Mouse (Mus musculus) embryonic facial prominence, embryonic 11.5 days (tissue): ENCODE measurements around the gene Camta1. TPM values are rescaled to one million over a fixed set of nuclear protein-coding genes. Genes with fewer than 3 reads are reported as not detected.

ENCODE experiments used
- ATAC-seq: fragments of 200-750 bp; cut with Nextera tagmentation; replicated peaks from 2 replicates; pipeline ENCODE4 v1.8.0; 2017; ENCODE audit warnings: low read depth; ENCODE audit not compliant: insufficient number of reproducible peaks, low FRiP score, low TSS enrichment
- DNase-seq: peaks from one replicate; pipeline ENCODE4 v3.0.0-alpha.2; 2015; ENCODE audit warnings: low spot score
- H3K27ac ChIP-seq: fragments of 300-500 bp; sonication (generic); replicated peaks from 2 replicates; pipeline ENCODE4 v1.5.1; 2014; ENCODE audit warnings: mild to moderate bottlenecking, low read depth, low read length, control low read depth
- H3K27me3 ChIP-seq: fragments of 300-500 bp; sonication (generic); 2 replicates; pipeline ENCODE4 v1.6.1; 2014; ENCODE audit warnings: mild to moderate bottlenecking, low read length, moderate library complexity, mixed read lengths; ENCODE audit not compliant: control insufficient read depth, insufficient read depth
- H3K36me3 ChIP-seq: fragments of 300-500 bp; sonication (generic); replicated peaks from 2 replicates; pipeline ENCODE4 v1.6.1; 2014; ENCODE audit warnings: low read depth, mild to moderate bottlenecking, low read length, moderate library complexity, mixed read lengths; ENCODE audit not compliant: control insufficient read depth, insufficient read depth
- H3K4me1 ChIP-seq: fragments of 300-500 bp; sonication (generic); 2 replicates; pipeline ENCODE4 v1.6.1; 2014; ENCODE audit warnings: low read length, mixed read lengths; ENCODE audit not compliant: control insufficient read depth, insufficient read depth
- H3K4me2 ChIP-seq: fragments of 300-500 bp; sonication (generic); 2 replicates; pipeline ENCODE4 v1.6.1; 2014; ENCODE audit warnings: low read depth, mild to moderate bottlenecking, control low read depth, low read length, moderate library complexity
- H3K4me3 ChIP-seq: fragments of 300-500 bp; sonication (generic); 2 replicates; pipeline ENCODE4 v1.5.1; 2014; ENCODE audit warnings: low read depth, low read length, control low read depth
- H3K9ac ChIP-seq: fragments of 300-500 bp; sonication (generic); replicated peaks from 2 replicates; pipeline ENCODE4 v1.6.1; 2014; ENCODE audit warnings: mild to moderate bottlenecking, control low read depth, low read length
- H3K9me3 ChIP-seq: fragments of 300-500 bp; sonication (generic); replicated peaks from 2 replicates; pipeline ENCODE4 v1.6.1; 2016; ENCODE audit warnings: mild to moderate bottlenecking, low read length, inconsistent platforms, mixed read lengths; ENCODE audit not compliant: control insufficient read depth
- WGBS: fragments of 180-500 bp; shearing (Covaris S2); extraction: QIAGEN DNeasy Blood & Tissue Kit; methylation state at CpG from one replicate; pipeline ENCODE4 v1.1.7; 2014; 5-methylcytosine and 5-hydroxymethylcytosine counted together
- polyA plus RNA-seq: library from polyadenylated mRNA; unstranded; fragments of >200 nt; fragmentation: Nextera tagmentation; extraction: Ambion mirVana; gene quantifications from 2 replicates; pipeline ENCODE4 v1.2.1, GENCODE M21; 2014

The Camta1 gene
- polyA plus RNA-seq, 1 experiment from 2014 or later: 130 TPM

- no peak for DNase-seq
- no peak for ATAC-seq
- Histone ChIP-seq H3K36me3 (no peaks in the 10 kb centered on the region), H3K4me3 (no peak overlapping the region), H3K9ac (no peak overlapping the region), H3K27ac (no peak overlapping the region), H3K4me2 (no peak overlapping the region), H3K27me3 (no peaks in the 10 kb centered on the region), H3K9me3 (no peaks in the 10 kb centered on the region), H3K4me1 (no peaks in the 10 kb centered on the region)
- WGBS: 87% methylated on average over 7 of the region's 7 CpGs
Measured at GRCm38 (mm10) chr4:151338931-151339330, 522.7 kb downstream of the Camta1 start.

- no peak overlapping the region for H3K9ac ChIP-seq
- no peak overlapping the region for H3K27ac ChIP-seq
- H3K9me3 ChIP-seq: no peaks in the 10 kb centered on the region
- WGBS: 24% methylated on average over 11 of the region's 11 CpGs
- H3K27me3 ChIP-seq: no peaks in the 10 kb centered on the region
- H3K36me3 ChIP-seq: no peaks in the 10 kb centered on the region
- DNase-seq: peak; percentile 9
- H3K4me2 ChIP-seq: no peak overlapping the region
- no peak overlapping the region for H3K4me3 ChIP-seq
- ATAC-seq: no peak
- no peaks in the 10 kb centered on the region for H3K4me1 ChIP-seq
Measured at GRCm38 (mm10) chr4:151337543-151337942, 524.1 kb downstream of the Camta1 start.

- Histone ChIP-seq H3K4me2 (no peak overlapping the region), H3K36me3 (no peaks in the 10 kb centered on the region), H3K9me3 (no peaks in the 10 kb centered on the region), H3K4me1 (no peaks in the 10 kb centered on the region), H3K4me3 (no peak overlapping the region), H3K9ac (no peak overlapping the region), H3K27me3 (no peaks in the 10 kb centered on the region), H3K27ac (no peak overlapping the region)
- 85% methylated on average over 13 of the region's 13 CpGs for WGBS
- DNase-seq: no peak
- ATAC-seq: no peak
Measured at GRCm38 (mm10) chr4:151336413-151336812, 525.3 kb downstream of the Camta1 start.

- no peaks in the 10 kb centered on the region for H3K9me3 ChIP-seq
- no peak overlapping the region for H3K4me2 ChIP-seq
- no peak overlapping the region for H3K4me3 ChIP-seq
- H3K4me1 ChIP-seq: no peaks in the 10 kb centered on the region
- DNase-seq: peak; percentile 70
- no peaks in the 10 kb centered on the region for H3K27me3 ChIP-seq
- no peak overlapping the region for H3K27ac ChIP-seq
- 46% methylated on average over 23 of the region's 23 CpGs for WGBS
- H3K36me3 ChIP-seq: no peaks in the 10 kb centered on the region
- ATAC-seq: no peak
- no peak overlapping the region for H3K9ac ChIP-seq
Measured at GRCm38 (mm10) chr4:151334951-151335742, 526.5 kb downstream of the Camta1 start.

GRCm38 (mm10) chr4:151332074-151332849, 529.4 kb downstream of the Camta1 start:
- H3K9me3 ChIP-seq: no peaks in the 10 kb centered on the region
- H3K4me1 ChIP-seq: no peaks in the 10 kb centered on the region
- no peak for ATAC-seq
- DNase-seq: no peak
- H3K4me2 ChIP-seq: no peak overlapping the region
- H3K9ac ChIP-seq: no peak overlapping the region
- H3K36me3 ChIP-seq: no peaks in the 10 kb centered on the region
- H3K27me3 ChIP-seq: no peaks in the 10 kb centered on the region
- WGBS: 83% methylated on average over 19 of the region's 19 CpGs
- no peak overlapping the region for H3K27ac ChIP-seq
- no peak overlapping the region for H3K4me3 ChIP-seq

- Histone ChIP-seq H3K27me3 (no peaks in the 10 kb centered on the region), H3K27ac (no peak overlapping the region), H3K36me3 (no peaks in the 10 kb centered on the region), H3K4me2 (no peak overlapping the region), H3K9me3 (no peaks in the 10 kb centered on the region), H3K9ac (no peak overlapping the region), H3K4me1 (no peaks in the 10 kb centered on the region), H3K4me3 (no peak overlapping the region)
- no peak for DNase-seq
- ATAC-seq: no peak
- WGBS: 66% methylated on average over 8 of the region's 8 CpGs
Measured at GRCm38 (mm10) chr4:151330983-151331382, 530.7 kb downstream of the Camta1 start.

GRCm38 (mm10) chr4:151328071-151328470, 533.6 kb downstream of the Camta1 start:
- no peak for DNase-seq
- Histone ChIP-seq H3K27me3 (no peaks in the 10 kb centered on the region), H3K4me3 (no peak overlapping the region), H3K36me3 (no peaks in the 10 kb centered on the region), H3K4me2 (no peak overlapping the region), H3K9ac (no peak overlapping the region), H3K9me3 (no peaks in the 10 kb centered on the region), H3K27ac (no peak overlapping the region), H3K4me1 (no peaks in the 10 kb centered on the region)
- 79% methylated on average over 6 of the region's 6 CpGs for WGBS
- ATAC-seq: no peak
